Mouse (Mus musculus) adipocyte (in vitro differentiated cells): ENCODE measurements at regions not wholly inside any gene's neighbourhood (a gene's known extent, or its start where the extent isn't known, plus 50 kb on each side); places are given as distances from the start of the nearest gene placed in this dataset.
A peak's percentile ranks its signal among the peaks of the same experiment; 100 is the strongest.

Experiments
- DNase-seq: peaks from one replicate; pipeline ENCODE4 v3.0.0-alpha.2; 2016; ENCODE audit warnings: low spot score

DNA sequence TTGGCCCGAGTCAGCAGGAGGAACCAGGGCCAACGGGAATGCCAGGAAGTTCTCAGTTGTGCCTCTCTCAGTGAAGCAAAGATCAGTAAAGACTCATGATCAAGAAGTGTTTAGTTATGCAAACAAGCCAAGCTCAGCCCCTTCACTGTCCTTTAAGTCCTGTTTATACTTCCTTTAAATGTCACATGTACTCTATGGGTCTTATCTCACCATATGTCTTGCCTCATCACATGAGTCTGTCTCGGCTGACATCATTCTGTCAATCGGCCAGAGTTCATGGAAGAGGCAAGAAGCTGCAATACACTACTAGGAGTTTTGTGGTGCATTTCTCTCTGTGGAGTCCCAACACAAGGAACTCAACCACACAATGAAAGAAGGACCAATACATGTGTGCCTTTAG, 71.8 kb downstream of the Scp2d1 start:
- peak; percentile 54 for DNase-seq

DNA sequence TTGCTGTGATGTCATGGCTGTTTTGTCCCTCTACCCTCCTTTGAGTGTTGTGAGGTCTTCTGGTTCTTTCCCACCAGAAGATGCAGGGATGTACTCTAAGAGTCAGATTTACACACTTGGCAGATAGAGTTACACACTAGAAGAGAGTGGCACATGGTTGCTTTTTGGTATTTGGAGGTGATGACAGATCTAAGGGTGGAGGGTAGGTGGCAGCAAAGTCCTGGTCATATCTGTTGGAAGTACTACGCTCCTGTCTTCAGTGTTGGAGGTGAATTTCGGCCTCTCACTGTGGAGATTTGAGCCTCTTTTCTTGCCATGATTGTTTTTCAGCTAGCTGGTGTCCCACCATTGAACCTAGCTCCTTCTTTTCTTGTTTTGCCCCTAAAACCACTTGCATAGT, 73.0 kb downstream of the Scp2d1 start:
- DNase-seq, result no peak

DNA sequence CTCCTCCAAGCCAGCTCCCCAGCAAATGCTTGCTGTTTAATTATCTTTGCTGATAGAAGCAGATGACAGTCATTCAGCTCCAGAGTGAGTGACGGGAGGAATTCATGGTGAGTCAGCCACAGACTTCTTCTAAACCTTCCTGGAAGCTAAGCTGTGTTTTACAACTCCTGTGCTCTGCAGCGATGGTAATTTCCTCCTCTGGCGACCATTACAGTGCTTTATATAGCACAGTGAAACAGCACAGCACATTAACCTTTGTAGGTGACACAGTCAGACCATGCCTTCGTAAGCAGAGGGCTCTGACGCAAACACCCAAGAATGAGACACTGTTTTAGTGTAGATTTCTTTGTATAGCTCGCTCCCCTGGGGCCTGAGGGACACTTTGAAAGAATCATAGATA, 83.3 kb downstream of the Scp2d1 start:
- DNase-seq, result no peak

DNA sequence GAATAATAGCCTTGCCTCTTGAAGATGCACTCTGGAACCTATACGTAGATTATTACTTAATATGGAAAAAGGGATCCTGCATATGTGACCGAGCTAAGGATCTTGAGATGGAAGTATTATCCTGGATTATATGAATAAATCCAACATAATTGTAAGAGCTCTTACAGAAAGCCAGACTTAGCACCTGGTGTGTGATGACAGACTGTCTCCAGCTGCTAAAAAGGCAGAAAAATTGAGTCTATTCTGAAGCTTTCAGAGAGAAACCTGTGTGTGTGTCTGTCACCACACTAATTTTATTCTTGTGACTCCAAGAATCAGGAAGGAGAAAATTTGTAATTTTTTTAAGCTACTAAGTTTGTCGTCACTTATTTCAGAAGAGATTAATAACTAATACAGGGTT, 122.4 kb downstream of the Scp2d1 start:
- no peak for DNase-seq

- DNase-seq, result no peak
Observed at GRCm38 (mm10) chr2:144946468-144946867, 123.0 kb downstream of the Scp2d1 start.

DNA sequence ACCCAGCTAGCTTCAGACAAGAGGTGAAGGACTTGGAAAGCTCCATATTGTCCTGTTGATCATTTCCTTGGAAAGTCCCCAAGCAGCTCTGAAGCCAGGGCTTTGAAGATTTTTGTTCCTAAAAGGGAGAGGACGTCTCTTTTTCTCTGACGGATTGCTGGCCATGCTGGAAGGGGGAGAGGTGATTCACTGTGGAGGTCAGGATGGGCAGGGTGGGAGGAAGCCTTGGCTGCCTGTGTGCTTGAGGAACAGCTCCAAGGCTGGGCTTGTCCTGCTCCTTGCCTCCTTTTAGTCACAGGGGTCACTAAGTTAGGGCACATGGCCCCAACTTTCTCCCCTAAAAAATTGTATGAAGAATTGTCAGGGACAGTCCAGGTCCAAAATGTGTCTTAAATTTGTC, 125.8 kb downstream of the Scp2d1 start:
- DNase-seq, result no peak
